Mouse (Mus musculus): Measurements from ENCODE around the gene Zc3h18. TPM values are rescaled to one million over a fixed set of nuclear protein-coding genes. Genes with fewer than 3 reads are reported as not detected.

Zc3h18 gene
- polyA plus RNA-seq, 1 experiment from 2014 or later = 19.0 TPM

DNA sequence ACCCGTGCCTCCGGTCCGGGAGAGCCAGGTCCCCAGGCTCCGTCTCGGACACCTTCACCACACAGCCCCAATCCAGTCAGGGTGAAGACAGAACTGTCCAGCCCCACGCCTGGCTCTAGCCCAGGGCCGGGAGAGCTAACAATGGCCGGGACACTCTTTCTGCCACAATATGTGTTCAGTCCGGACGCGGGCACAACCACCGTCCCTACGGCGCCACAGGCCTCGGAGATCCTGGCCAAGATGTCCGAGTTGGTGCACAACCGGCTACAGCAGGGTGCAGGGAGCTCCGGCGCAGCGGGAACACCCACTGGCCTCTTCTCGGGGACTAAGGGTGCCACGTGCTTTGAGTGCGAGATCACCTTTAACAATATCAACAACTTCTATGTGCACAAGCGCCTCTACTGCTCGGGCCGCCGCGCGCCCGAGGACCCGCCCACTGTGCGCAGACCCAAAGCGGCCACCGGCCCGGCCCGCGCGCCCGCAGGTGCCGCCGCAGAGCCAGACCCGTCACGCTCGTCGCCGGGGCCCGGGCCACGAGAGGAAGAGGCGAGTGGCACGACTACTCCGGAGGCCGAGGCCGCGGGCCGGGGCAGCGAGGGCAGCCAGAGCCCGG is 40.7 kb upstream of the Zc3h18 start:
- peak overlapping the region; percentile 21; the same call in 1 of the 2 replicates for H3K4me3 ChIP-seq (ENCODE audit: low read depth, low read length)
- peaks cover 74% of the 10 kb centered on the region for H3K36me3 ChIP-seq (ENCODE audit: control insufficient read depth, insufficient read depth)
- peaks cover 32% of the 10 kb centered on the region for H3K9me3 ChIP-seq (replicated peaks; ENCODE audit: control insufficient read depth, low read length)
- no peak overlapping the region for H3K9ac ChIP-seq (ENCODE audit: low read depth, low read length)
- ATAC-seq (ENCODE audit: low read depth) = no peak
- H3K27me3 ChIP-seq (ENCODE audit: control insufficient read depth, insufficient read depth, low read depth, low read length) = no peaks in the 10 kb centered on the region
- H3K4me1 ChIP-seq (ENCODE audit: control insufficient read depth, low read depth, low read length) = peaks cover 21% of the 10 kb centered on the region
- peak overlapping the region; percentile 1; the same call in 1 of the 2 replicates for H3K4me2 ChIP-seq (ENCODE audit: low read depth, low read length)
- 82% methylated on average over 57 of the region's 57 CpGs for WGBS (ENCODE audit: insufficient replicate concordance)
- H3K27ac ChIP-seq (ENCODE audit: low read length) = no peak overlapping the region

DNA sequence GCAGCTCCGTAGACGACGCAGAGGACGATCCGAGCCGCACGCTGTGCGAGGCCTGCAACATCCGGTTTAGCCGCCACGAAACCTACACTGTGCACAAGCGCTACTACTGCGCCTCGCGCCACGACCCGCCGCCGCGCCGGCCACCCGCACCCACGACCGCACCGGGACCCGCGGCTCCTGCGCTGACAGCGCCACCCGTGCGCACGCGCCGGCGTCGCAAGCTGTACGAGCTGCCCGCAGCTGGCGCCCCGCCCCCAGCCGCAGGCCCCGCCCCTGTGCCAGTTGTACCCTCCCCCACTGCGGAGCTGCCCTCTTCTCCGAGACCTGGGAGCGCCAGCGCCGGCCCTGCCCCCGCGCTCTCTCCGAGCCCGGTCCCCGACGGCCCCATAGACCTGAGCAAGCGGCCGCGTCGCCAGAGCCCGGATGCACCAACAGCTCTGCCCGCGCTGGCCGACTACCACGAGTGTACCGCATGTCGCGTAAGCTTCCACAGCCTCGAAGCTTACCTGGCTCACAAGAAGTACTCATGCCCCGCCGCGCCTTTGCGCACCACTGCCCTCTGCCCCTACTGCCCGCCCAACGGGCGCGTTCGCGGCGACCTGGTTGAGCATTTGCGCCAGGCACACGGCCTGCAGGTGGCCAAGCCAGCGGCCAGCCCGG is 40.0 kb upstream of the Zc3h18 start:
- Histone ChIP-seq H3K9me3 (replicated peaks; ENCODE audit: control insufficient read depth, low read length) (peaks cover 32% of the 10 kb centered on the region), H3K4me3 (ENCODE audit: low read depth, low read length) (peak overlapping the region; percentile 21; the same call in 1 of the 2 replicates), H3K4me1 (ENCODE audit: control insufficient read depth, low read depth, low read length) (peaks cover 14% of the 10 kb centered on the region), H3K4me2 (ENCODE audit: low read depth, low read length) (peak overlapping the region; percentile 1; the same call in 1 of the 2 replicates), H3K9ac (ENCODE audit: low read depth, low read length) (no peak overlapping the region), H3K27ac (ENCODE audit: low read length) (no peak overlapping the region), H3K36me3 (ENCODE audit: control insufficient read depth, insufficient read depth) (peaks cover 70% of the 10 kb centered on the region), H3K27me3 (ENCODE audit: control insufficient read depth, insufficient read depth, low read depth, low read length) (no peaks in the 10 kb centered on the region)
- WGBS (ENCODE audit: insufficient replicate concordance) = 77% methylated on average over 78 of the region's 81 CpGs
- no peak for ATAC-seq (ENCODE audit: low read depth)

DNA sequence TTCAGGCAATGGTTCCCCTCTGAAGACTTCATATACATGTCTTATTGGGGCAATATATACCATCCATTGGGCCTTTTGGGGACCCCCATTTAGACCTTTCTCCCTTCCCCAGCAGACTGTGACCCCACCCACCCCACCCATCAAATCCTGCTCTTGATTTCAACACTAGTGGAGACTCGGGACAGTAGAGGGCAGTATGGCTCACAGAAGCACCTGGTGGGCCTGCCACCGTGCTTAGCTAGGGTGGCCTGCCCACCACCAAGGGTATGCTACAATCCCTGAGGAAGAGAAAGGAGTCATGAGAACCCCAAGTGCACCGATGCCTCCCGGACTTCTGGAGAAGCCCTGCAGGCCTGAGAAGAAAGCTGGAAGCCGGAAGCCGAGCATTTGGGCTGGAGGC is 37.6 kb upstream of the Zc3h18 start:
- WGBS (ENCODE audit: insufficient replicate concordance) = 81% methylated on average over 6 of the region's 6 CpGs
- peaks cover 30% of the 10 kb centered on the region for H3K9me3 ChIP-seq (replicated peaks; ENCODE audit: control insufficient read depth, low read length)
- H3K36me3 ChIP-seq (ENCODE audit: control insufficient read depth, insufficient read depth) = peaks cover 49% of the 10 kb centered on the region
- H3K4me2 ChIP-seq (ENCODE audit: low read depth, low read length) = no peak overlapping the region
- no peak overlapping the region for H3K4me3 ChIP-seq (ENCODE audit: low read depth, low read length)
- no peak for ATAC-seq (ENCODE audit: low read depth)
- H3K27ac ChIP-seq (ENCODE audit: low read length) = no peak overlapping the region
- no peaks in the 10 kb centered on the region; the same call in none of the 2 replicates for H3K27me3 ChIP-seq (ENCODE audit: control insufficient read depth, insufficient read depth, low read depth, low read length)
- peaks cover 20% of the 10 kb centered on the region for H3K4me1 ChIP-seq (ENCODE audit: control insufficient read depth, low read depth, low read length)
- no peak overlapping the region for H3K9ac ChIP-seq (ENCODE audit: low read depth, low read length)

DNA sequence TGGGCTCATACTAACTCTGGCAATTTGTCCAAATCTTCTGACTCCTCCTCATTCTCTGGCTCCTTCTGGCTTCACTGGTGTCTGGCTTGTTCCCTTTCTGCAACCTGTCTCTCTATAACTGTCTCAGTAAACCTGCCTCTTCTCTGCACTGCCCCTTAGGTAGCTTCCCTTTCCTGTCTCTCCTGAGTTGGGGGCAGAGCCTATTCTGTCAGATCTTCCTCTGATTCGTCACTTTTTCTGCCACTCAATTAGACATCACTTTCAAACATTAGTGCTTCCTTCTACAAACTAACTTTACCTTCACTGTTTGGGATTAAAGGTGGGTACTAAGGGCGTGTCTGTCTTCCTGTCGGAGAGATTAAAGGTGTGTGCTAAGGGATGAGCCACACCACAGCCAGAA is 35.6 kb upstream of the Zc3h18 start:
- Histone ChIP-seq H3K4me3 (ENCODE audit: low read depth, low read length) (no peak overlapping the region), H3K27ac (ENCODE audit: low read length) (no peak overlapping the region), H3K27me3 (ENCODE audit: control insufficient read depth, insufficient read depth, low read depth, low read length) (no peaks in the 10 kb centered on the region; the same call in none of the 2 replicates), H3K4me2 (ENCODE audit: low read depth, low read length) (no peak overlapping the region), H3K9ac (ENCODE audit: low read depth, low read length) (no peak overlapping the region), H3K36me3 (ENCODE audit: control insufficient read depth, insufficient read depth) (peaks cover 30% of the 10 kb centered on the region), H3K4me1 (ENCODE audit: control insufficient read depth, low read depth, low read length) (peaks cover 38% of the 10 kb centered on the region), H3K9me3 (replicated peaks; ENCODE audit: control insufficient read depth, low read length) (peaks cover 13% of the 10 kb centered on the region)
- ATAC-seq (ENCODE audit: low read depth) = no peak
- 82% methylated on average over 3 of the region's 3 CpGs for WGBS (ENCODE audit: insufficient replicate concordance)

DNA sequence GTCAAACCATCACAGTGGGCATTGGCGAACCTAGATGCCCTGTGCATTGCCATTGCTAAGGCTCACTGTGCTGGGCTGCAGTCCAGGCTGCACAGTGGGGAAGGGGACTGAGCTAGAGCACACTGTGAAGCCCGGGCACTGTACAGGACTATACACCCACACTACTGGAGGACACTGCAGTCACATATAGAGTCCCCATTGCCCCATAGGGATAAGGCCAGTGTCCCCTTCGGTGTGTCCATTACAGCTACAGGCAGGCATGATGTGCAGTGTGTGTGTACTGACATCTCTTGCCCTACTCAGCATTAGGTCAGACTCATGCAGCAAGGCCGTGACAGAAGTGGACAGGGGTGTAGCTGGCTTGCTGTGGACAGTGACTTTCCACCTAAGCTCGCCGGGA is 34.6 kb upstream of the Zc3h18 start:
- Histone ChIP-seq H3K27ac (ENCODE audit: low read length) (no peak overlapping the region), H3K27me3 (ENCODE audit: control insufficient read depth, insufficient read depth, low read depth, low read length) (no peaks in the 10 kb centered on the region; the same call in none of the 2 replicates), H3K9me3 (replicated peaks; ENCODE audit: control insufficient read depth, low read length) (peaks cover 3% of the 10 kb centered on the region), H3K9ac (ENCODE audit: low read depth, low read length) (no peak overlapping the region), H3K4me1 (ENCODE audit: control insufficient read depth, low read depth, low read length) (peaks cover 38% of the 10 kb centered on the region), H3K4me3 (ENCODE audit: low read depth, low read length) (no peak overlapping the region), H3K4me2 (ENCODE audit: low read depth, low read length) (no peak overlapping the region), H3K36me3 (ENCODE audit: control insufficient read depth, insufficient read depth) (peaks cover 20% of the 10 kb centered on the region)
- no peak for ATAC-seq (ENCODE audit: low read depth)
- 55% methylated on average over 6 of the region's 6 CpGs for WGBS (ENCODE audit: insufficient replicate concordance)

DNA sequence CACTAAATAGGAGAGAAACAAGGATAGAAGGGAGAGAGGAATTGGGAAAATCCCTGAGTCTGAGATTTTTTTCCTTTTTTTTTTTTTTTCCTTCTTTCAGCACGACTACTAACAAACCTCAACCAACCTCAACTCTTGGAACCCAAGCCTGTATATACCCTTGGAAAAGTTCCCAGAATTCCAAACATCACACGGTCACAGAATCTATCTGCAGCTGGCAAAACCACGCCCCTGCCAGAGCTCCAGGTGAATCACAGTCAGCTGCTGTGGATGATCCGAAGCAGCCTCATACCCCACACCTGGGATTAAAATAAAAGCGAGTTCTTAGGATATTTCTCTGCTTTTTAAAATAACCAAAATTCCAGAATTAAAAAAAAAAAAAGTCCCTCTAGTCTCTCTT is 34.0 kb upstream of the Zc3h18 start:
- Histone ChIP-seq H3K9ac (ENCODE audit: low read depth, low read length) (no peak overlapping the region), H3K27me3 (ENCODE audit: control insufficient read depth, insufficient read depth, low read depth, low read length) (no peaks in the 10 kb centered on the region; the same call in none of the 2 replicates), H3K36me3 (ENCODE audit: control insufficient read depth, insufficient read depth) (peaks cover 14% of the 10 kb centered on the region), H3K9me3 (replicated peaks; ENCODE audit: control insufficient read depth, low read length) (no peaks in the 10 kb centered on the region), H3K4me1 (ENCODE audit: control insufficient read depth, low read depth, low read length) (peaks cover 38% of the 10 kb centered on the region), H3K27ac (ENCODE audit: low read length) (no peak overlapping the region), H3K4me3 (ENCODE audit: low read depth, low read length) (no peak overlapping the region), H3K4me2 (ENCODE audit: low read depth, low read length) (peak overlapping the region; percentile 58)
- ATAC-seq (ENCODE audit: low read depth) = no peak
- WGBS (ENCODE audit: insufficient replicate concordance) = 37% methylated on average over 5 of the region's 5 CpGs

DNA sequence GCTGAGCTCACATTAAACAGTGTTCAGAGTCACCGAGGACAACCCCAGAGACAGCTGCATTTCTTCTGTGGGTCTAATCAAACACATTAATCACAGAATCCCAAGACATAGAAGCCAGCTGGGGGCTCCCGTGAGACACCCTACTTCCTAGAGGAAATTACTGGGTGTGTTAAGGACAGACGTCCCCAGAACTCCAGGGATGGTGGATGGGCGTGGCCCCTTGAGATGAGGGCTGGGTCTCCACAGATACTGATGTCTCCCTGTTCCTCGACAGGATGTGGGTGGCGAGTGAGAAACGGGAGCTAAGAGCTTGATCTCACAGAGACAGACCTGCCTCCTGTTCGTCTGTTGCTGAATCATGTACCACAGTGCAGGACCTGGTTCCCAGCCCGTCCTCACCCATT is 33.6 kb upstream of the Zc3h18 start:
- H3K4me1 ChIP-seq (ENCODE audit: control insufficient read depth, low read depth, low read length) = peaks cover 38% of the 10 kb centered on the region
- H3K27ac ChIP-seq (ENCODE audit: low read length) = no peak overlapping the region
- H3K9me3 ChIP-seq (replicated peaks; ENCODE audit: control insufficient read depth, low read length) = no peaks in the 10 kb centered on the region
- peak overlapping the region; percentile 28; the same call in 1 of the 2 replicates for H3K4me3 ChIP-seq (ENCODE audit: low read depth, low read length)
- no peaks in the 10 kb centered on the region; the same call in none of the 2 replicates for H3K27me3 ChIP-seq (ENCODE audit: control insufficient read depth, insufficient read depth, low read depth, low read length)
- WGBS (ENCODE audit: insufficient replicate concordance) = 2% methylated on average over 9 of the region's 9 CpGs
- peaks cover 10% of the 10 kb centered on the region for H3K36me3 ChIP-seq (ENCODE audit: control insufficient read depth, insufficient read depth)
- ATAC-seq (ENCODE audit: low read depth) = peak; percentile 26; the same call in 1 of the 2 replicates
- H3K4me2 ChIP-seq (ENCODE audit: low read depth, low read length) = peak overlapping the region; percentile 58
- peak overlapping the region; percentile 35; the same call in 1 of the 2 replicates for H3K9ac ChIP-seq (ENCODE audit: low read depth, low read length)

DNA sequence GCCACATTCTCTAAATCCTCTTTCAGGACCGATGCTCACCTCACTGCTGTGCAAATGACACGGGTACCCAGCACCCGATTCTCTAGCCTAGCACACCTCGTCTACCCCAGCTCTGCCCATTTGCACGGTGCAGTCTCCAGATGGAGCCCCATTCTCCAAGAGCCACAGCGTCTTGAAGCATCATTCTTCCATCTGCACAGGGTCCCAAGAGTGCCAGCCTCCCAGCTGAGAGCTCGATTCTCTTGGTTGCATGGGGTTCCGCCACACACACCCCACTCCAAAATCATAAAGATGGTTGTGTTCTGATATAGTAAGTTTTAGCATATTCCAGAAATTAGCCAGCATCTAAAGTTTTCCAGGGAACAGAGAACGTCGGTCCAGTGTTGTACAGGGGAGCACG is 33.1 kb upstream of the Zc3h18 start:
- WGBS (ENCODE audit: insufficient replicate concordance) = 4% methylated on average over 11 of the region's 11 CpGs
- Histone ChIP-seq H3K27me3 (ENCODE audit: control insufficient read depth, insufficient read depth, low read depth, low read length) (no peaks in the 10 kb centered on the region; the same call in none of the 2 replicates), H3K4me2 (ENCODE audit: low read depth, low read length) (peak overlapping the region; percentile 58), H3K27ac (ENCODE audit: low read length) (no peak overlapping the region), H3K4me1 (ENCODE audit: control insufficient read depth, low read depth, low read length) (peaks cover 38% of the 10 kb centered on the region), H3K9ac (ENCODE audit: low read depth, low read length) (peak overlapping the region; percentile 35; the same call in 1 of the 2 replicates), H3K4me3 (ENCODE audit: low read depth, low read length) (peak overlapping the region; percentile 28), H3K36me3 (ENCODE audit: control insufficient read depth, insufficient read depth) (peaks cover 4% of the 10 kb centered on the region; the same call in 1 of the 2 replicates), H3K9me3 (replicated peaks; ENCODE audit: control insufficient read depth, low read length) (no peaks in the 10 kb centered on the region)
- no peak for ATAC-seq (ENCODE audit: low read depth)

DNA sequence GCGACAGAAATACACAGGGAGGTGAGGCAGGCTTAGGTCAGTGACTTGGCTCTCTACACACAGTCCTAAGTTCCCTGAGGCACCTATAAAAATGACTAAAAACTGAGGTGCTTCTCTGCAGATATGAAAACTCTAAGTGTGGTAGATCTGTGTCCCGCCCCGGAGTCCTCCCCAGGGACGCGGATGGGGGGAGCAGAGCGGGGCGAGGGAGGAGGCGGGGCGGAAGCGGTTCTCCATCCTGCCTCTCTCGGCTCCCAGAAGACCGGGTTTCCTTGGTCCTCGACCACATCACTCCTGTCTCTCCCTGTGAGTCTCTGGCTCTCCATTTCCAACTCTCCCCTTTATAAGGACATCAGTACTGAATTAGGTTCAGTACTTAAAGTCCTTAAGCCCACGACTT is 32.7 kb upstream of the Zc3h18 start:
- Histone ChIP-seq H3K4me3 (ENCODE audit: low read depth, low read length) (peak overlapping the region; percentile 28), H3K4me1 (ENCODE audit: control insufficient read depth, low read depth, low read length) (peaks cover 41% of the 10 kb centered on the region)

More for the DNA sequence above, 32.7 kb upstream of the Zc3h18 start:
- 1% methylated on average over 14 of the region's 14 CpGs for WGBS (ENCODE audit: insufficient replicate concordance)
- Histone ChIP-seq H3K36me3 (ENCODE audit: control insufficient read depth, insufficient read depth) (0 out of 2 replicates have a peak, but pooled peaks cover 4% of the 10 kb centered on the region), H3K9me3 (replicated peaks; ENCODE audit: control insufficient read depth, low read length) (no peaks in the 10 kb centered on the region), H3K9ac (ENCODE audit: low read depth, low read length) (0 out of 2 replicates have a peak overlapping the region, but pooled peaks have one; percentile 26), H3K27me3 (ENCODE audit: control insufficient read depth, insufficient read depth, low read depth, low read length) (no peaks in the 10 kb centered on the region; the same call in none of the 2 replicates), H3K4me2 (ENCODE audit: low read depth, low read length) (peak overlapping the region; percentile 58), H3K27ac (ENCODE audit: low read length) (no peak overlapping the region)
- ATAC-seq (ENCODE audit: low read depth) = peak; percentile 42; the same call in 1 of the 2 replicates

Measured in liver, embryonic 16.5 days (tissue).